Mouse (Mus musculus) forebrain, embryonic 12.5 days (tissue): Measurements from ENCODE around the gene 2310022A10Rik. TPM values are rescaled to one million over a fixed set of nuclear protein-coding genes. Genes with fewer than 3 reads are reported as not detected.

Experiments
- ATAC-seq: fragments of 200-750 bp; cut with Nextera tagmentation; 2 replicates; pipeline ENCODE4 v1.8.0; 2017; ENCODE audit warnings: moderate TSS enrichment; ENCODE audit not compliant: low FRiP score
- H3K27ac ChIP-seq: fragments of 300-500 bp; sonication (generic); 2 replicates; pipeline ENCODE4 v1.5.1; 2016; ENCODE audit warnings: mild to moderate bottlenecking
- H3K27me3 ChIP-seq: fragments of 300-500 bp; sonication (generic); 2 replicates; pipeline ENCODE4 v1.6.1; 2016; ENCODE audit warnings: mild to moderate bottlenecking
- H3K36me3 ChIP-seq: fragments of 300-500 bp; sonication (generic); replicated peaks from 2 replicates; pipeline ENCODE4 v1.6.1; 2016; ENCODE audit warnings: mild to moderate bottlenecking
- H3K4me1 ChIP-seq: fragments of 300-500 bp; sonication (generic); 2 replicates; pipeline ENCODE4 v1.6.1; 2016
- H3K4me2 ChIP-seq: fragments of 300-500 bp; sonication (generic); 2 replicates; pipeline ENCODE4 v1.6.1; 2016; ENCODE audit warnings: mild to moderate bottlenecking, moderate library complexity
- H3K4me3 ChIP-seq: fragments of 300-500 bp; sonication (generic); replicated peaks from 2 replicates; pipeline ENCODE4 v1.5.1; 2016; ENCODE audit warnings: mild to moderate bottlenecking
- H3K9ac ChIP-seq: fragments of 300-500 bp; sonication (generic); 2 replicates; pipeline ENCODE4 v1.6.1; 2016; ENCODE audit warnings: mild to moderate bottlenecking
- H3K9me3 ChIP-seq: fragments of 300-500 bp; sonication (generic); 2 replicates; pipeline ENCODE4 v1.6.1; 2016
- WGBS: fragments of 180-500 bp; shearing (Covaris S2); methylation state at CpG from one replicate; pipeline ENCODE4 v1.1.7; 2016; 5-methylcytosine and 5-hydroxymethylcytosine counted together
- polyA plus RNA-seq: library from polyadenylated mRNA; unstranded; fragments of >200 nt; fragmentation: Nextera tagmentation; extraction: Ambion mirVana; gene quantifications from 2 replicates; pipeline ENCODE4 v1.2.1, GENCODE M21; 2016

Gene 2310022A10Rik
- polyA plus RNA-seq, 1 experiment from 2014 or later, result 38.7 TPM

DNA sequence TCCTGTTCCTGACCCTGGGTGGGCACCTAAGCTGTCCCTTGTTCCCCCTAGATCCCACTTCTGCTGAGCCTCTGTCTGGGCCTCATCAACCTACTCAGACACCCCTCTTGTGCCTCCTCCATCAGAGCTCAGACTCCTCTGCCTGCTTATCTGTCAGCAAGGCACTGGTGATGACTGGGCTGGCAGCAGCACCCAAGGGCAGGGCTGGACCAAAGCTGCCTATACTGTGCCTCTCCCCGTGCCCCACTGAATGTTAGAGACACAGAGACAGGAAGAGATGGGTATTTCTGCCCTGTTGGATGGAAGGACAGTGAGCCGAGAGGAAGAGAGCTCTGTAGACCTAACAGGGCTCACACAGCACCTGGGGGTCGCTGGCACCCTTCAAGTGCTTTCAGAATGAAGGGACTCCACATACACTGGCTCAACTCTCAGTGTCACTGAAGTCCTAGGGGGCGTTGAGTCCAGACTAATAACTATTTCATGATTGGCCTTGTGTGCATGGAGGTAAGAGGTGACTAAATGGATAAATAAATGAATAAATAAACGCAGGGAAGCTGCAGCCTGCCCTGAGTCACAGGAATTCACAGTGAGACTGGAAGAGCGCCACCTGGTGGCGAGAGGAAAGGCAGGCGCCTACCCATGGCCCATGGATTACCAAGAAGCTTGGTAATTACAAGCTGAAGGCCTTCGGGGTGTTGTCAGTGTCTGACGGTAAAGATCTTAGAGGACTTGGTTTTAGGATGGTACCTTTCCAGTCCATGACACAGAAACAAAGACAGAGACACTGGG lies 26.8 kb upstream of the 2310022A10Rik start:
- Histone ChIP-seq H3K4me3 (no peak overlapping the region), H3K36me3 (peaks cover 10% of the 10 kb centered on the region), H3K9me3 (no peaks in the 10 kb centered on the region), H3K9ac (no peak overlapping the region), H3K4me2 (no peak overlapping the region), H3K27ac (no peak overlapping the region), H3K4me1 (0 out of 2 replicates have a peak, but pooled peaks cover 4% of the 10 kb centered on the region), H3K27me3 (no peaks in the 10 kb centered on the region)
- ATAC-seq, result peak; percentile 82
- 29% methylated on average over 10 of the region's 10 CpGs for WGBS

DNA sequence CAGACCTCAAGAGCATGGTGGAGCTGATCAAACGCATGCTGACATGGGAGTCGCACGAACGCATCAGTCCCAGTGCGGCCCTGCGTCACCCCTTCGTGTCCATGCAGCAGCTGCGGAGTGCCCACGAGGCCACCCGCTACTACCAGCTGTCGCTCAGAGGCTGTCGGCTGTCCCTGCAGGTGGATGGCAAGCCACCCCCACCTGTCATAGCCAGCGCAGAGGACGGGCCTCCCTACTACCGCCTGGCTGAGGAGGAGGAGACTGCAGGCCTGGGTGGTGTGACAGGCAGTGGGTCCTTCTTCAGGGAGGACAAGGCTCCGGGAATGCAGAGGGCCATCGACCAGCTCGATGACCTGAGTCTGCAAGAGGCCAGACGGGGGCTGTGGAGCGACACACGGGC lies 24.0 kb upstream of the 2310022A10Rik start:
- Histone ChIP-seq H3K4me1 (no peaks in the 10 kb centered on the region), H3K27ac (no peak overlapping the region), H3K4me3 (no peak overlapping the region), H3K36me3 (peaks cover 35% of the 10 kb centered on the region), H3K4me2 (no peak overlapping the region), H3K9me3 (no peaks in the 10 kb centered on the region), H3K27me3 (no peaks in the 10 kb centered on the region), H3K9ac (no peak overlapping the region)
- 83% methylated on average over 21 of the region's 21 CpGs for WGBS
- ATAC-seq, result no peak

DNA sequence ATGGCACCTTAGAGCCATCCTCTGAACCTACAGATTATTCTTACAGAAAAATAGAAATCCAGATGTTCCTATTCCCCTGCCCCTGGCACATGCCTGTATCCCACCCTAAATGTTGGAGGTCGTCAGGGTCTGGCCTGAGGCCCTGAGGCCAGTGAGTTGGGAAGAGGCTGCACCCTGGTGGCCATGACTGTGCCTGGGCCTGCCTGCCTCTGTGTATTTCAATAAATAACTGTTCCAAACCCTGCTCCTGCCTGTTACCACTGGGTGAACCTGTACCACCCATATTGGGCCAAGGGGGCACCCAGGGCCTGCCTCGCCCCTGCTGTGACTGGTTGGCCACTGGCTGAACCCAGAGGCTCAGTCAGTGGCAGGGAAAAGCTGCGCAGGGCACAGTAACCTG lies 22.1 kb upstream of the 2310022A10Rik start:
- no peaks in the 10 kb centered on the region for H3K9me3 ChIP-seq
- no peak overlapping the region for H3K27ac ChIP-seq
- H3K9ac ChIP-seq, result no peak overlapping the region
- H3K4me1 ChIP-seq, result no peaks in the 10 kb centered on the region
- H3K4me3 ChIP-seq, result no peak overlapping the region
- 69% methylated on average over 3 of the region's 3 CpGs for WGBS
- no peaks in the 10 kb centered on the region for H3K27me3 ChIP-seq
- peaks cover 50% of the 10 kb centered on the region for H3K36me3 ChIP-seq
- no peak for ATAC-seq
- no peak overlapping the region for H3K4me2 ChIP-seq

DNA sequence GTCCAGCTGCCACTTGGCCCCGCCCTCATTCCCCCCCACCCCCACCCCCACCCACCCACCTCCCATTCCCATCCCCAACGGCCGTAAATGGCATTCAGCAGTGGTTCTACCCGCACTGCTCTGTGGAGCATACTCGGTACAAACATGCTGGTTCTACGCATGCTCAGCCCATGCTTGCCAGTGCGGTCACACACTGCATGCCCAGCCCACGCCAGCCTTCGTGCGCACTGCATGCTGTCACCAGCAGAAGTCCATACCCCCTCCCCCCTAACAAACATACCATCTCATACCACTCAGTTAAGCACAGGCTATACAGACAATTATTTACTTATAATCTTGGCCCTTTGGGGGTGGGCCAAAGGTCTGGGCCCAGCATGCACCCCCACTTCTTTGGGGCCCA lies 21.3 kb upstream of the 2310022A10Rik start:
- Histone ChIP-seq H3K4me3 (no peak overlapping the region), H3K9me3 (no peaks in the 10 kb centered on the region), H3K27ac (no peak overlapping the region), H3K36me3 (peaks cover 58% of the 10 kb centered on the region), H3K27me3 (no peaks in the 10 kb centered on the region), H3K9ac (no peak overlapping the region), H3K4me2 (no peak overlapping the region), H3K4me1 (no peaks in the 10 kb centered on the region)
- WGBS, result 92% methylated on average over 9 of the region's 10 CpGs
- ATAC-seq, result no peak

DNA sequence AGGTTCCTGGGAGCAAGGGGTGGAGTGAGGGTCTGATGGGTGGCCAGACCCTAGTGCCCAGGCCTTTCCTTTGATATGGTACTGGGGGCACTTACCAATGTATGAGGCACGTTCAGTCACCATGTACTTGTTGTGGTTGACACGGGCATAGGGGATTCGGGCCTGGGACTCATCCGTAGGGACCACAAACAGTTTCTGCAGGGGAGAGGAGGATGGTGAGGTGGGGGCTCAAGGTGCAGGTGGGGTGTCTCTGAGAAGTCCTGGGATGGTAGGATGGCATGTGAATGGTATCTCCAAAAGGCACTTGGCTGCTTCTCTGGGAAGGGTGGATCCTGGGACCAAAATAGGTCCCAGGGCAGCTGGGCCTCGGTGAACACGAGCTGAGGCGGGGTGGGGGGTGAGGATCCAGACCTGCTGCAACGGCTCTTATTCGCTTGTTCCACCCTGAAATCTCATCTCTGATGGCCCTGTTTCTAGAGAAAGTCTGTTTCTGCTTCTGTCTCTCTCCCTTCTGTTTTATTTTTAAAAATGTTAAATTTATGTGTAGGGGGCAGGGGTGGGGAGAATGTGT lies 20.5 kb upstream of the 2310022A10Rik start:
- H3K9me3 ChIP-seq, result no peaks in the 10 kb centered on the region
- WGBS, result 93% methylated on average over 9 of the region's 9 CpGs
- no peaks in the 10 kb centered on the region for H3K27me3 ChIP-seq
- ATAC-seq, result no peak
- H3K4me3 ChIP-seq, result no peak overlapping the region
- no peaks in the 10 kb centered on the region for H3K4me1 ChIP-seq
- peaks cover 63% of the 10 kb centered on the region for H3K36me3 ChIP-seq
- no peak overlapping the region for H3K27ac ChIP-seq
- no peak overlapping the region for H3K9ac ChIP-seq
- no peak overlapping the region for H3K4me2 ChIP-seq

DNA sequence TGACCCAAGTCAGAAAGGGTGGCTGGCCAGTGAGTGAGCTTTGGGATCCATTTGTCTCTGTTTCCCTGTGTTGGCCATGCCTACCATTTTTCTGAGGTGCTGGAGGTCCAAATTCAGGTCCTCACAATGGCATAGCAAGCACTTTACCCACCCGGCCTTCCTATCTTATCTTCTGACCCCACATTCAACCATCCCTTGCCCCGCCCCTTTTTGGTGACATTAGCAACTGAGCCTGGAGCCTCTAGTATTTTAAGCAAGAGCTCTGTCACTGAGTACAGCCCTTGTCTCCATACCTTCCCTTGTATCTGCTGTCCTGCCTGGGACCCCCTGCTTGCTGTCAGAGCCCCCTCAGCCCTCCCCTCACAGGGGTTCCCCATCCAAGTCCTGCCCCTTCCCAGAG lies 17.6 kb upstream of the 2310022A10Rik start:
- Histone ChIP-seq H3K36me3 (peaks cover 72% of the 10 kb centered on the region), H3K27ac (no peak overlapping the region)
- WGBS, result 94% methylated on average over 2 of the region's 2 CpGs

DNA sequence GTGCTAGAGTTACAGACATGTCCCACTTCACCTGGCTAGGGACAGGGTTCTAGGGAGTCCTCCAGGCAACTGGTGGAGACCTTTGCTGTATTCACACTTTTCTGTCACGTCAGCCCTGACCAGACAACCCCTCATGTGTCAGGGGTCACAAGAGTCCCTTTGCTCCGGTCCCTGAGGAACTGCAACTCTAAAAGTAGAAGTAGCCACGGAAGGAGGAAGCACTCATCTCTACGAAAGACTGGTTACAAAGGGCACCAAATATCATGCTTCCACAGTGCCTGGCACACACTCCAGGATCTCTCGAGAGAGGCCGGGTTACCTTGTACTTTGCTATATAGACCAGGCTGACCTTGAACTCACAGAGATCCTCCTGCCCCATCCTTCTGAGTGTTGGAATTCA lies 16.4 kb upstream of the 2310022A10Rik start:
- Histone ChIP-seq H3K4me2 (no peak overlapping the region), H3K27ac (no peak overlapping the region), H3K9me3 (no peaks in the 10 kb centered on the region), H3K4me1 (peaks cover 8% of the 10 kb centered on the region), H3K27me3 (no peaks in the 10 kb centered on the region), H3K36me3 (peaks cover 68% of the 10 kb centered on the region), H3K9ac (no peak overlapping the region), H3K4me3 (no peak overlapping the region)
- ATAC-seq, result no peak
- WGBS, result 89% methylated on average over 6 of the region's 6 CpGs

More for the DNA sequence above, 17.6 kb upstream of the 2310022A10Rik start:
- H3K9me3 ChIP-seq, result no peaks in the 10 kb centered on the region
- ATAC-seq, result no peak
- H3K4me2 ChIP-seq, result no peak overlapping the region
- no peaks in the 10 kb centered on the region for H3K4me1 ChIP-seq
- no peak overlapping the region for H3K4me3 ChIP-seq
- no peak overlapping the region for H3K9ac ChIP-seq
- H3K27me3 ChIP-seq, result no peaks in the 10 kb centered on the region

DNA sequence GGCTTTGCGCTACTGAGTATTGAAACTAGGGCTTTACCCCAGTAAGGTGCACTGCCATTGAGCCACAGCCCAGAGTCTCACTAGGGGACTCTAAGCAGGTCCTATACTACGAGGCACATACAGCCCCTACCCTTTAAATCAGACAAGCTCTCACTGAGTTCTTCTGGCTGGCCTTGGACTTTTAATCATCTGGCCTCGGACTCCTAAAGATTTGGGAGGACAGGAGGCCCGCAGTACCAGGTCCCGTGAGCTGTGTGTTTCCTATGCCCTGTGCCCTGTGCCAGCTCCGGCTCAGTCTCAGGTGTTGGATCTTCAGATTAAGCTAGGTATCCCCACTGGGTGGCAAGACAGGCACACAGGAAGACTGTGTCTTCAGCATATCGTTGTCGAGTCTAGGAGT lies 15.0 kb upstream of the 2310022A10Rik start:
- peaks cover 55% of the 10 kb centered on the region for H3K36me3 ChIP-seq
- no peaks in the 10 kb centered on the region for H3K9me3 ChIP-seq
- H3K27ac ChIP-seq, result no peak overlapping the region
- H3K4me2 ChIP-seq, result no peak overlapping the region
- H3K9ac ChIP-seq, result no peak overlapping the region
- no peak for ATAC-seq
- H3K27me3 ChIP-seq, result no peaks in the 10 kb centered on the region
- H3K4me1 ChIP-seq, result peaks cover 22% of the 10 kb centered on the region
- no peak overlapping the region for H3K4me3 ChIP-seq
- WGBS, result 91% methylated on average over 8 of the region's 8 CpGs

DNA sequence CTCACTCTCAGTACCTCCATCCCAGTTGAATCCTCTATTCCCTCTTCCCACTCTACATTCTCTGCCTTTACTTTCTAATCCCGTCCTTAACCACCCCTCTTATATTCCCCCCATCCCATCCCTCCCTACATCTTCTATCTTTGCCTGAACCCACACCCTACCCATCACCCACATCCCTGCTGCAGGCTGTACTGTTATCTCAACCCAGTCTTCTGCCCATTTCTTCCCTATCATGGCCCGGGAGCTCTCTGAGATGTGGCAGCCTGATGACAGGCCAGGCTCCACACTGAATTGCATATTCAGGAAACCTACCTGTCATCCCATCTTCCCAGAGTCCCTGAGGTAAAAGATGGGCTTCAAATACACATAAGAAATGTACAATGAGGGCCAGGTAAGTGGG lies 14.2 kb upstream of the 2310022A10Rik start:
- no peak overlapping the region for H3K4me2 ChIP-seq
- H3K4me3 ChIP-seq, result no peak overlapping the region
- no peaks in the 10 kb centered on the region for H3K27me3 ChIP-seq
- no peaks in the 10 kb centered on the region for H3K9me3 ChIP-seq
- no peak for ATAC-seq
- no peak overlapping the region for H3K9ac ChIP-seq
- H3K4me1 ChIP-seq, result peaks cover 23% of the 10 kb centered on the region
- no peak overlapping the region for H3K27ac ChIP-seq
- WGBS, result 84% methylated on average over 2 of the region's 2 CpGs
- H3K36me3 ChIP-seq, result peaks cover 48% of the 10 kb centered on the region

DNA sequence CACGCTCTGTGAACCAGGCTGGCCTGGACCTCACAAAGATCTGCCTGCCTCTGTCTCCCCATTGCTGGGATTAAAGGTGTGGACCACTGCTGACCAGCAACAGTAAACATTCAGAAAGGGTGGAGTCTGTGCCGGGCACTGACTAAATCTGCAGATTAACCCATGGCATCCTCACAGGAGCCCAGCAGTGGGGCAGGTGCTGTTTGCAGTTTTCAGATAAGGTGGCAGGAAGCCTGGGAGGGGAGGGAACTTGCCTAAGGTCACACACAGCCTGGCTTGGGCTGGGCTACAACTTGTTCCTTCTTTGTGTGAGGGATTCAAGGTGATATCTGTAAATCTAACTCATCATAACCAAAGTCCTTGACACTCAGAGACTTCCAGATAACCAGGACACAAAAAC lies 12.5 kb upstream of the 2310022A10Rik start:
- ATAC-seq, result no peak
- no peak overlapping the region for H3K4me3 ChIP-seq
- H3K27me3 ChIP-seq, result no peaks in the 10 kb centered on the region
- WGBS, result 82% methylated on average over 2 of the region's 2 CpGs
- H3K36me3 ChIP-seq, result peaks cover 36% of the 10 kb centered on the region
- no peak overlapping the region for H3K27ac ChIP-seq
- no peak overlapping the region for H3K9ac ChIP-seq
- peaks cover 23% of the 10 kb centered on the region for H3K4me1 ChIP-seq
- no peak overlapping the region for H3K4me2 ChIP-seq
- no peaks in the 10 kb centered on the region for H3K9me3 ChIP-seq

DNA sequence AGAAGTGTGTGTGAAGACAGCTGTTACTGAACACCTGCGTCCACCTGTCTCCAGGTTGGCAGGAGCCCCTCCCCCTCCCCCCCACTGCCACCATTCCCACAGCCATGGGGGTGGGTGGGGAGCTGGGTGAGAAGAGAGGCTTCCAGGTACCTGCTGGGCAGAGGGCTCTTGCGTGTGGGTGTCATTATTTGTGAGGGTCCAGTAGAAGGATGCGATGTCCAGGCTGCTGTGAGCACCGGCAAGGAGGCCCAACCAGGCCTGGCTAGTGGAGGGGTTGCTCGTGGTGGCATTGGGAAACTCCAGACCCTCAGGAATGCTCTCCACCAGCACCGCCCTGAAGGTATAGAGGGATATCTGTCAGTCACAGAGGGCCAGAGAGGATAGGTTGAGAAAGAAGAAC lies 12.1 kb upstream of the 2310022A10Rik start:
- WGBS, result 92% methylated on average over 6 of the region's 6 CpGs
- H3K4me1 ChIP-seq, result peaks cover 23% of the 10 kb centered on the region
- no peak overlapping the region for H3K27ac ChIP-seq
- no peaks in the 10 kb centered on the region for H3K27me3 ChIP-seq
- no peak overlapping the region for H3K4me3 ChIP-seq
- peaks cover 32% of the 10 kb centered on the region for H3K36me3 ChIP-seq
- no peaks in the 10 kb centered on the region for H3K9me3 ChIP-seq
- no peak for ATAC-seq
- H3K9ac ChIP-seq, result no peak overlapping the region
- H3K4me2 ChIP-seq, result no peak overlapping the region

DNA sequence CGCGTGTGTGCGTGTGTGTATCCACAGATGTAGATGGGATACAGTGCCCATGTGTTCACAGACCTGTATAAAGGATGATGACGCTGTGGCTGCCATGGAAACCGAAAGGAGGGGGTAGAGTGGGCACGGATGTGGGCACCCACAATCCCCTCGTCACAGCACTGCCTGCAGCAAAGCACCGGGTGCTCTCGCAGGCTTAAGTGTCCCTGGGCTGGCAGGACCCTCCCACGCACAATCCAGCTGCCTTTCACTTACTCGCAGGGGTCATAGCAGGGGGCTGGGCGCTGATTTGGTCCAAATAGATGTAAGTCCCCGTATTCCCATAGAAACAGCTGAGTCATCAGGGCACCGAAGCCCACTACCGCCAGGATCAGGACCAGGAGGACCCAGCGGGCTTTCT lies 11.6 kb upstream of the 2310022A10Rik start:
- no peaks in the 10 kb centered on the region for H3K27me3 ChIP-seq
- no peaks in the 10 kb centered on the region for H3K9me3 ChIP-seq
- peaks cover 27% of the 10 kb centered on the region for H3K36me3 ChIP-seq
- 76% methylated on average over 16 of the region's 16 CpGs for WGBS
- ATAC-seq, result 0 out of 2 replicates have a peak, but pooled peaks have one; percentile 18
- H3K27ac ChIP-seq, result no peak overlapping the region
- no peak overlapping the region for H3K9ac ChIP-seq
- peak overlapping the region; percentile 80 for H3K4me2 ChIP-seq
- peaks cover 23% of the 10 kb centered on the region for H3K4me1 ChIP-seq
- no peak overlapping the region for H3K4me3 ChIP-seq

DNA sequence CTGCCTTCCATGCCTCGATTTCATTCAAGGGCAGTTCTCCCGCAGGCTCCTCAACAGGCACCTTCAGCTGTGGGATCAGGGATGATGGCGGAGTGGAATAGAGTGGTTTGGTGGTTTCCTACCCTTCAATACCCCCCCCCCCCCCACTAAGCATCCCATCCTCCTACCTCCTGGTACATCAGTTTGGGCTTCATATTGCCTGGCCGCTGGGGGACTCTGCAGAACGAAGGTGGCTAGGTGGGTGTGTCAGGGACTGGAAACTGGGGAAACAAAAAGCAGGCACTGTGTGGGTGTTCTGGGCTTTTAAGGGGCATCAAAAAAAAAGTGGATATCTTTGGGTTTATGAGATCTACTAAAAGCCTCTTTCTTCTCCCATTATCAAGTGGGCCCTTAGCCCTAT lies 11.1 kb upstream of the 2310022A10Rik start:
- Histone ChIP-seq H3K4me2 (peak overlapping the region; percentile 80), H3K4me3 (peak overlapping the region; percentile 45), H3K27me3 (no peaks in the 10 kb centered on the region), H3K36me3 (peaks cover 24% of the 10 kb centered on the region), H3K9me3 (no peaks in the 10 kb centered on the region), H3K9ac (peak overlapping the region; percentile 62; the same call in 1 of the 2 replicates), H3K27ac (no peak overlapping the region), H3K4me1 (peaks cover 23% of the 10 kb centered on the region)
- ATAC-seq, result no peak
- WGBS, result 61% methylated on average over 5 of the region's 5 CpGs
